Mouse (Mus musculus): ENCODE data around the gene Snx7. TPM values are rescaled to one million over a fixed set of nuclear protein-coding genes. Genes with fewer than 3 reads are reported as not detected.

Snx7 gene
- polyA plus RNA-seq, 1 experiment from 2014 or later: 12.3 TPM

- no peak overlapping the region for H3K4me3 ChIP-seq (replicated peaks)
- H3K27me3 ChIP-seq: no peaks in the 10 kb centered on the region
- H3K4me2 ChIP-seq: no peak overlapping the region
- ATAC-seq (ENCODE audit: insufficient read depth): no peak
- H3K27ac ChIP-seq (replicated peaks): no peak overlapping the region
- H3K9ac ChIP-seq: no peak overlapping the region
- WGBS (ENCODE audit: insufficient replicate concordance): 73% methylated on average over 3 of the region's 3 CpGs
- no peaks in the 10 kb centered on the region for H3K4me1 ChIP-seq (replicated peaks)
- no peaks in the 10 kb centered on the region for H3K36me3 ChIP-seq (replicated peaks)
- no peaks in the 10 kb centered on the region for H3K9me3 ChIP-seq (replicated peaks)
These were observed 9.7 kb downstream of the Snx7 start for GRCm38 (mm10) chr3:117858996-117859395.

GRCm38 (mm10) chr3:117853729-117854128, 15.0 kb downstream of the Snx7 start:
- Histone ChIP-seq H3K4me2 (no peak overlapping the region), H3K27ac (replicated peaks) (no peak overlapping the region), H3K36me3 (replicated peaks) (no peaks in the 10 kb centered on the region), H3K9me3 (replicated peaks) (no peaks in the 10 kb centered on the region), H3K9ac (no peak overlapping the region), H3K27me3 (no peaks in the 10 kb centered on the region), H3K4me1 (replicated peaks) (no peaks in the 10 kb centered on the region), H3K4me3 (replicated peaks) (no peak overlapping the region)
- 57% methylated on average over 3 of the region's 3 CpGs for WGBS (ENCODE audit: insufficient replicate concordance)
- no peak for ATAC-seq (ENCODE audit: insufficient read depth)

GRCm38 (mm10) chr3:117852054-117852361, 16.7 kb downstream of the Snx7 start:
- Histone ChIP-seq H3K27me3 (no peaks in the 10 kb centered on the region), H3K9me3 (replicated peaks) (no peaks in the 10 kb centered on the region), H3K9ac (no peak overlapping the region), H3K4me2 (no peak overlapping the region), H3K27ac (replicated peaks) (no peak overlapping the region), H3K36me3 (replicated peaks) (no peaks in the 10 kb centered on the region), H3K4me3 (replicated peaks) (no peak overlapping the region), H3K4me1 (replicated peaks) (no peaks in the 10 kb centered on the region)
- no peak for ATAC-seq (ENCODE audit: insufficient read depth)
- 72% methylated on average over 3 of the region's 3 CpGs for WGBS (ENCODE audit: insufficient replicate concordance)

GRCm38 (mm10) chr3:117851278-117852053, 17.3 kb downstream of the Snx7 start:
- H3K4me2 ChIP-seq: no peak overlapping the region
- H3K27me3 ChIP-seq: no peaks in the 10 kb centered on the region
- no peaks in the 10 kb centered on the region for H3K9me3 ChIP-seq (replicated peaks)
- H3K9ac ChIP-seq: no peak overlapping the region
- ATAC-seq (ENCODE audit: insufficient read depth): no peak
- WGBS (ENCODE audit: insufficient replicate concordance): 77% methylated on average over 18 of the region's 18 CpGs
- no peak overlapping the region for H3K4me3 ChIP-seq (replicated peaks)
- no peak overlapping the region for H3K27ac ChIP-seq (replicated peaks)
- H3K4me1 ChIP-seq (replicated peaks): no peaks in the 10 kb centered on the region
- no peaks in the 10 kb centered on the region for H3K36me3 ChIP-seq (replicated peaks)

- H3K27ac ChIP-seq (replicated peaks): no peak overlapping the region
- no peaks in the 10 kb centered on the region for H3K27me3 ChIP-seq
- H3K9me3 ChIP-seq (replicated peaks): no peaks in the 10 kb centered on the region
- no peak overlapping the region for H3K4me2 ChIP-seq
- no peak for ATAC-seq (ENCODE audit: insufficient read depth)
- H3K4me1 ChIP-seq (replicated peaks): no peaks in the 10 kb centered on the region
- WGBS (ENCODE audit: insufficient replicate concordance): 63% methylated on average over 6 of the region's 6 CpGs
- no peaks in the 10 kb centered on the region for H3K36me3 ChIP-seq (replicated peaks)
- no peak overlapping the region for H3K9ac ChIP-seq
- H3K4me3 ChIP-seq (replicated peaks): no peak overlapping the region
These were observed 19.9 kb downstream of the Snx7 start for GRCm38 (mm10) chr3:117848866-117849265.

- Histone ChIP-seq H3K4me3 (replicated peaks) (no peak overlapping the region), H3K9ac (no peak overlapping the region), H3K4me2 (no peak overlapping the region), H3K27me3 (no peaks in the 10 kb centered on the region), H3K4me1 (replicated peaks) (no peaks in the 10 kb centered on the region), H3K27ac (replicated peaks) (no peak overlapping the region), H3K9me3 (replicated peaks) (no peaks in the 10 kb centered on the region), H3K36me3 (replicated peaks) (no peaks in the 10 kb centered on the region)
- ATAC-seq (ENCODE audit: insufficient read depth): no peak
- 62% methylated on average over 1 of the region's 1 CpGs for WGBS (ENCODE audit: insufficient replicate concordance)
These were observed 26.1 kb downstream of the Snx7 start for GRCm38 (mm10) chr3:117842658-117843057.

GRCm38 (mm10) chr3:117839867-117840545, 28.7 kb downstream of the Snx7 start:
- Histone ChIP-seq H3K4me3 (replicated peaks) (no peak overlapping the region), H3K9me3 (replicated peaks) (no peaks in the 10 kb centered on the region), H3K36me3 (replicated peaks) (no peaks in the 10 kb centered on the region), H3K27ac (replicated peaks) (no peak overlapping the region), H3K4me2 (no peak overlapping the region), H3K9ac (no peak overlapping the region), H3K4me1 (replicated peaks) (no peaks in the 10 kb centered on the region), H3K27me3 (no peaks in the 10 kb centered on the region)
- 56% methylated on average over 12 of the region's 12 CpGs for WGBS (ENCODE audit: insufficient replicate concordance)
- ATAC-seq (ENCODE audit: insufficient read depth): no peak

GRCm38 (mm10) chr3:117838020-117838419, 30.7 kb downstream of the Snx7 start:
- Histone ChIP-seq H3K27me3 (no peaks in the 10 kb centered on the region), H3K4me2 (no peak overlapping the region), H3K9me3 (replicated peaks) (no peaks in the 10 kb centered on the region), H3K36me3 (replicated peaks) (no peaks in the 10 kb centered on the region), H3K4me3 (replicated peaks) (no peak overlapping the region), H3K27ac (replicated peaks) (no peak overlapping the region), H3K4me1 (replicated peaks) (no peaks in the 10 kb centered on the region), H3K9ac (no peak overlapping the region)
- no peak for ATAC-seq (ENCODE audit: insufficient read depth)
- WGBS (ENCODE audit: insufficient replicate concordance): 69% methylated on average over 3 of the region's 3 CpGs

GRCm38 (mm10) chr3:117826486-117827200, 42.1 kb downstream of the Snx7 start:
- no peaks in the 10 kb centered on the region for H3K36me3 ChIP-seq (replicated peaks)
- WGBS (ENCODE audit: insufficient replicate concordance): 65% methylated on average over 6 of the region's 6 CpGs
- no peaks in the 10 kb centered on the region for H3K4me1 ChIP-seq (replicated peaks)
- no peak overlapping the region for H3K4me2 ChIP-seq
- no peak for ATAC-seq (ENCODE audit: insufficient read depth)
- no peak overlapping the region for H3K27ac ChIP-seq (replicated peaks)
- no peaks in the 10 kb centered on the region for H3K9me3 ChIP-seq (replicated peaks)
- H3K4me3 ChIP-seq (replicated peaks): no peak overlapping the region
- no peaks in the 10 kb centered on the region for H3K27me3 ChIP-seq
- H3K9ac ChIP-seq: no peak overlapping the region

GRCm38 (mm10) chr3:117823218-117823617, 45.5 kb downstream of the Snx7 start:
- no peaks in the 10 kb centered on the region for H3K9me3 ChIP-seq (replicated peaks)
- no peaks in the 10 kb centered on the region for H3K27me3 ChIP-seq
- no peak for ATAC-seq (ENCODE audit: insufficient read depth)
- no peaks in the 10 kb centered on the region for H3K4me1 ChIP-seq (replicated peaks)
- H3K4me2 ChIP-seq: no peak overlapping the region
- H3K4me3 ChIP-seq (replicated peaks): no peak overlapping the region
- WGBS (ENCODE audit: insufficient replicate concordance): 62% methylated on average over 3 of the region's 3 CpGs
- H3K36me3 ChIP-seq (replicated peaks): no peaks in the 10 kb centered on the region
- H3K27ac ChIP-seq (replicated peaks): no peak overlapping the region
- H3K9ac ChIP-seq: no peak overlapping the region

GRCm38 (mm10) chr3:117817635-117818034, 51.1 kb downstream of the Snx7 start:
- no peak for ATAC-seq (ENCODE audit: insufficient read depth)
- Histone ChIP-seq H3K4me1 (replicated peaks) (no peaks in the 10 kb centered on the region), H3K9me3 (replicated peaks) (no peaks in the 10 kb centered on the region)

More at GRCm38 (mm10) chr3:117817635-117818034, 51.1 kb downstream of the Snx7 start:
- no peaks in the 10 kb centered on the region for H3K27me3 ChIP-seq
- no peak overlapping the region for H3K9ac ChIP-seq
- no peaks in the 10 kb centered on the region for H3K36me3 ChIP-seq (replicated peaks)
- H3K4me3 ChIP-seq (replicated peaks): no peak overlapping the region
- H3K27ac ChIP-seq (replicated peaks): no peak overlapping the region
- H3K4me2 ChIP-seq: no peak overlapping the region
- WGBS (ENCODE audit: insufficient replicate concordance): 52% methylated on average over 1 of the region's 1 CpGs
